Mouse (Mus musculus): Measurements from ENCODE around the gene Cfap126. TPM values are rescaled to one million over a fixed set of nuclear protein-coding genes. Genes with fewer than 3 reads are reported as not detected.
"Not testable (repeated sequence)": the region's sequence is repeated elsewhere in the genome, so short reads cannot be mapped to it uniquely, and the experiment has no call there.

Gene Cfap126
- polyA plus RNA-seq, 1 experiment from 2014 or later = 10.3 TPM

DNA sequence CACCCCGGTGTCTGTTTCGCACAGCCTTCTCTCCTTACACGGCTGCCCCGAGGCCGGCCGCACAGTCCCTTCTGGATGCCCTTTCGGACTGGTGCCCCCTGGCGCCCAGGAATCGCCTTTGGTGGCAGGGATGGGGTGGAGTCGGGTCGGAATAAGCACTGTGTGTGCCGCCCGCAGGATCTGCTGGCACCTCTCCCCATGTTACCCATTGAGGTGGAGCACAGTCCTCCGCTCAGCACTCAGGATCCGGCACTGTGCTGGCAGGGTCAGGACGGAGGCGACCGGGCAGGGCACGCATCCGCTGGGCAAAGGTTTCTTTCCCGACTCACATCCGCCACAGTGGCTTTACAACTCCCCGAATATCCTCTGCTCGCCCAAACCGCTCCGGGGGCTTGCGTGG, 35.8 kb upstream of the Cfap126 start:
- WGBS = 6% methylated on average over 20 of the region's 27 CpGs

DNA sequence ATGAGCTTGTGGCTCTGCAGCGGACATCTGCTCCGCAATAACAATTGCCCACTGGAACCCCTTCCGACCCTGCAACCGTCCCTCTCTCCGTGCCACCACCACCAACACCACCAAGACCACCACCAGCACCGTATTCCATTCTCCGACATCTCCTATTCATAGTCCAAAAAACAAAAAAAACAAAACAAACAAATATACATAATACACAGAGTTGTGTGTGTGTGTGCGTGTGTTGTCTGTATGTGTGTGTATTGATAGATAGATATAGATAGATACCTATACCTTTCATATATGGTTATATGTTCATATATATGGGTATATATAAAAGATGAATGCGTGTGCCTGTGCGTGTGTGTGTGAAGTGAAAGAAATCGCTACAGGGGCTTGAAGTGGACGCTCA, 35.3 kb upstream of the Cfap126 start:
- not testable (repeated sequence) for H3K4me1 ChIP-seq; ATAC-seq (replicated peaks)
- WGBS = 18% methylated on average over 12 of the region's 12 CpGs

More for the DNA sequence above, 35.8 kb upstream of the Cfap126 start:
- H3K9me3 ChIP-seq; H3K27ac ChIP-seq (replicated peaks); H3K9ac ChIP-seq (replicated peaks); H3K4me1 ChIP-seq; H3K36me3 ChIP-seq: not testable (repeated sequence)
- Histone ChIP-seq H3K27me3 (peaks cover 17% of the 10 kb centered on the region), H3K4me3 (peak overlapping the region; percentile 27), H3K4me2 (replicated peaks) (peak overlapping the region; percentile 41)
- ATAC-seq (replicated peaks) = peak; percentile 36

DNA sequence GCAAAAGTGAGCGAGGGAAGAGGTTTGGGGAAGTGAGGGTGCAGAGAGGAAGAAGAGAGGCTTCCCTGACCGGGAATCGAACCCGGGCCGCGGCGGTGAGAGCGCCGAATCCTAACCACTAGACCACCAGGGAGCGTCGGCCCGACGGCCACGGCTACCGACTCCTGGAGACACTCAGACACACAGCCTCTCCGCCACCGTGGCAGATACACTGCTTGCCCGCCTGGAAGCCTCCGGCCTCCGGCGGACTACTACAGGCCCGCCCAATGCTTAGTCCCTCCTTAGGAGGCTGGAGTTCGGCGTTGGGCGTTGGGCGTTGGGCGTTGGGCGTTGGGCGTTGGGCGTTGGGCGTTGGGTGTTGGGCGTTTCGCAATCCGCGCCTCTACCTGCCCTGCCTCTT, 34.4 kb upstream of the Cfap126 start:
- H3K27ac ChIP-seq (replicated peaks); H3K4me3 ChIP-seq; H3K9me3 ChIP-seq; H3K4me1 ChIP-seq; H3K27me3 ChIP-seq; H3K36me3 ChIP-seq; H3K9ac ChIP-seq (replicated peaks): not testable (repeated sequence)
- peak; percentile 47 for ATAC-seq (replicated peaks)
- H3K4me2 ChIP-seq (replicated peaks) = 0 out of 2 replicates have a peak overlapping the region, but pooled peaks have one; percentile 23
- 0% methylated on average over 1 of the region's 35 CpGs for WGBS

More for the DNA sequence above, 35.3 kb upstream of the Cfap126 start:
- peak overlapping the region; percentile 27 for H3K4me3 ChIP-seq
- H3K9ac ChIP-seq (replicated peaks); H3K27ac ChIP-seq (replicated peaks); H3K9me3 ChIP-seq; H3K36me3 ChIP-seq: not testable (repeated sequence)
- H3K4me2 ChIP-seq (replicated peaks) = peak overlapping the region; percentile 41
- H3K27me3 ChIP-seq = peaks cover 17% of the 10 kb centered on the region

DNA sequence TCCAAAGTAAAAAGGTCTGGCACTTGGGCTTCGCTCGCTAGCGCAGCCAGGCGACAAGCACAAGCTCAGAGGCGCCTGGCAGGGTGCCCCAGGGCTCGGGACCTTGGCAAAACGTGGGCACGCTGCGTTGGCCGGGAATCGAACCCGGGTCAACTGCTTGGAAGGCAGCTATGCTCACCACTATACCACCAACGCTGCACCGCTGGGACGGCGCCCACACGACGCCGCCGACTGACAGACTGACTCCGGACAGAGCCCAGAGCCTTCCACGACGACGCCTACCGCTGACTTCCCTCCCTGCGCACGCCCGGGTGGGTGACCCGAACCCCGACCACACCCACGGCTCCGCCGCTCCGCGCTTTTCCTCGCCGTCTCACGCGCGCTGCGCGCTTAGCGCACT, 33.9 kb upstream of the Cfap126 start:
- not testable (repeated sequence) for H3K9me3 ChIP-seq; H3K36me3 ChIP-seq; H3K27ac ChIP-seq (replicated peaks); H3K9ac ChIP-seq (replicated peaks); H3K27me3 ChIP-seq; H3K4me3 ChIP-seq; H3K4me1 ChIP-seq; H3K4me2 ChIP-seq (replicated peaks)
- ATAC-seq (replicated peaks) = peak; percentile 24
- no CpG with 5 or more reads among the region's 43 CpGs for WGBS

GRCm38 (mm10) chr1:171081512-171082231, 32.0 kb upstream of the Cfap126 start:
- peaks cover 14% of the 10 kb centered on the region for H3K27me3 ChIP-seq
- not testable (repeated sequence) for H3K9ac ChIP-seq (replicated peaks); H3K27ac ChIP-seq (replicated peaks); H3K4me1 ChIP-seq; H3K9me3 ChIP-seq; H3K4me3 ChIP-seq; H3K36me3 ChIP-seq; H3K4me2 ChIP-seq (replicated peaks)
- 38% methylated on average over 12 of the region's 17 CpGs for WGBS
- ATAC-seq (replicated peaks) = peak; percentile 10; the same call in 1 of the 2 replicates

GRCm38 (mm10) chr1:171085718-171086117, 28.0 kb upstream of the Cfap126 start:
- Histone ChIP-seq H3K4me3 (peak overlapping the region; percentile 57), H3K36me3 (no peaks in the 10 kb centered on the region), H3K4me2 (replicated peaks) (peak overlapping the region; percentile 90), H3K9me3 (no peaks in the 10 kb centered on the region), H3K27ac (replicated peaks) (no peak overlapping the region), H3K4me1 (peaks cover 6% of the 10 kb centered on the region; the same call in 1 of the 2 replicates), H3K27me3 (peaks cover 12% of the 10 kb centered on the region; the same call in 1 of the 2 replicates), H3K9ac (replicated peaks) (peak overlapping the region; percentile 66)
- under 1% methylated on average over 26 of the region's 26 CpGs for WGBS
- no peak for ATAC-seq (replicated peaks)

DNA sequence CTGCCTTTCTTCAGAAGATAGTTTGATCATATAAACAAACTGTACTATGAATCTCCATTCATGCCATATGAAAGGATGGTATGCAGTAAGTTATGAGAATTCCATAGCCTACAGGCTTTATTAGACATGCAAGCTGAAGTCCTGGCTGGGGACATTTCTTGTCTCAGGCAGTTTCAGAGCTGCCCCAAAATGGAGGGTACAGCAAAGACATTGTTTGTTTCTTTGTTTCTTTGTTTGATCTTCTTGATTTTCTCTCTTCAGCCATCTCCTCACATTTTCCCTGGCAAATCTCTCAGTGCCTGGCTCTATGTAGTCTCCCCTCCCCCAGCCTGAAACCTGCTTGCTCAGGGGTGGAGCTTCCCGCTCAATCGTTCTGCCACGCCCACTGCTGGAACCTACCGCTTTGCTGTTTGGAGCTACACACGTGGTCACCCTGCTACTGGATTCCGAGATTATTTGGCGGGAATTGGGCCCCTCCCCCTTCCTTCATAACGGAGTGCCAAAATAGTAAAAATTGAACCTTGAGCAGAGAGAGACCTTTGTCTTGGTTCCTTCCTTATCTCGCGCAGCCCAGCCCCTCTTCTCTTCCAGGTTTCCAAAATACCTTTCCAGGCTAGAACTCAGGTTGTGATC, 25.4 kb upstream of the Cfap126 start:
- not testable (repeated sequence) for H3K27ac ChIP-seq (replicated peaks); H3K36me3 ChIP-seq; H3K27me3 ChIP-seq; H3K9me3 ChIP-seq; H3K9ac ChIP-seq (replicated peaks); ATAC-seq (replicated peaks); H3K4me1 ChIP-seq
- H3K4me2 ChIP-seq (replicated peaks) = peak overlapping the region; percentile 36
- WGBS = 2% methylated on average over 10 of the region's 10 CpGs
- H3K4me3 ChIP-seq = peak overlapping the region; percentile 21

GRCm38 (mm10) chr1:171089891-171090290, 23.8 kb upstream of the Cfap126 start:
- H3K27me3 ChIP-seq = peaks cover 7% of the 10 kb centered on the region; the same call in 1 of the 2 replicates
- WGBS = 85% methylated on average over 1 of the region's 1 CpGs

DNA sequence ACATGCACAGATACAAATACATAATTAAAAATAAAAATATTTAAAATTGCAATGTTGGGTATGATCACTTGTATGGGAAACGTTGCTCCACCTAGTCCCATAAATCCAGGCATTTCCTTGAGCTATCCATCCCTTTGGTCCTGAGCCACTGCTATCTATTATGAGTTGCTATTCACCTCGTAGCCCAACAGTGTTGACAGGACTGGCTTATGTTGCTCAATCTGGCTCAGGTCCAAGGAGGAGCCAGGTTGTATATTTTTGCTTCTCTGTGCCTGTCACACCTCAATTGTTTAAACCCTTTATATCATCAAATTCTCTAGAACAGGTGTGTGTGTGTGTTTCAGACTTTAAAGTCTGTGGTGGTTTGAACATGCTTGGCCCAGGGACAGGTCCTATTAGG, 23.0 kb upstream of the Cfap126 start:
- Histone ChIP-seq H3K4me1 (peaks cover 6% of the 10 kb centered on the region; the same call in 1 of the 2 replicates), H3K27ac (replicated peaks) (no peak overlapping the region), H3K9ac (replicated peaks) (no peak overlapping the region), H3K36me3 (no peaks in the 10 kb centered on the region), H3K9me3 (no peaks in the 10 kb centered on the region), H3K4me2 (replicated peaks) (no peak overlapping the region), H3K27me3 (peaks cover 7% of the 10 kb centered on the region; the same call in 1 of the 2 replicates), H3K4me3 (no peak overlapping the region)
- no peak for ATAC-seq (replicated peaks)
- 64% methylated on average over 2 of the region's 2 CpGs for WGBS

More at GRCm38 (mm10) chr1:171089891-171090290, 23.8 kb upstream of the Cfap126 start:
- H3K27ac ChIP-seq (replicated peaks) = no peak overlapping the region
- ATAC-seq (replicated peaks) = no peak
- no peak overlapping the region for H3K4me3 ChIP-seq
- H3K36me3 ChIP-seq = no peaks in the 10 kb centered on the region
- no peak overlapping the region for H3K4me2 ChIP-seq (replicated peaks)
- H3K9me3 ChIP-seq = no peaks in the 10 kb centered on the region
- peaks cover 6% of the 10 kb centered on the region; the same call in 1 of the 2 replicates for H3K4me1 ChIP-seq
- no peak overlapping the region for H3K9ac ChIP-seq (replicated peaks)

- H3K27me3 ChIP-seq = no peaks in the 10 kb centered on the region
- H3K4me3 ChIP-seq = no peak overlapping the region
- no peaks in the 10 kb centered on the region for H3K4me1 ChIP-seq
- H3K9ac ChIP-seq (replicated peaks) = no peak overlapping the region
- H3K36me3 ChIP-seq = no peaks in the 10 kb centered on the region
- H3K4me2 ChIP-seq (replicated peaks) = no peak overlapping the region
- no peaks in the 10 kb centered on the region for H3K9me3 ChIP-seq
- ATAC-seq (replicated peaks) = no peak
- H3K27ac ChIP-seq (replicated peaks) = no peak overlapping the region
- 83% methylated on average over 4 of the region's 4 CpGs for WGBS
Observed at GRCm38 (mm10) chr1:171094424-171094823, 19.3 kb upstream of the Cfap126 start.

DNA sequence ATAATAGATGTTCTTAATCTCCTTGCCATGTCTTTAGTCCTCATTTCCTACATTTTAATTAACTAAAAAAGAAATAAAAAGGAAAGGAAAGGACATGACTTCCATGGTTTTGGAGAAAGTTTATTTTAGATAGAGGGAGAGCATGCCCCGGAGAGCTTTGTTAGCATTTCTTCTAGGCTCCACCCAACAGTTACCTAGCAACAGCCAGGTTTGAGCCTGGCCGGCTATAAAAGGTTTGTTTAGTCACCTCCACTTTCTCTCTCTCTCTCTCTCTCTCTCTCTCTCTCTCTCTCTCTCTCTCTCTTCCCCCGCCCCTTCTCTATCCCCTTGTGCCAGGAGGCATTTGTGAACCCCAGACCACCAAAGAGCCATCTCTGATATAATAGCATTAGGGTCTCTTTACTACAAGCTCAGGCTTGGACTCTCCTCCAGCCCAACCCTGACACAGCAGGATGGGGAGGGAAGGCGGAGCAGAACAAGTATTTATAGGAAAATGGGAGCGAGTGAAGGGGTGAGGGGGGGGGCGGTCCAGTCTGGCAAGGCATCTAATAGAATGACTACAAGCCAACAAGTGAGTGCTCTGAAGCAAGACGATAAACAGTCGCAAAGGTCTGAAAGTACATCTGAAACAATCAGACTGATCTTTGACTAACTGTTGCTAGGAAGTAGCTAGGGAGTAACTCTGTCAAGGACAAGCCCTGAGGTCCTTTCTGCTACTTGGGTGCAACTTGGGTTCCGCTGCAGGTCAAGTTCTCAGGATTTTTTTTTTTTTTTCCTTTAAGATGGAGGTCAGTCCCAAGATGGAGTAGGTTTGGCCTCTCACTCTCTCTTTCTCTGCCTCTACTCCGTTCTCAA, 17.4 kb upstream of the Cfap126 start:
- no peaks in the 10 kb centered on the region for H3K27me3 ChIP-seq
- no peaks in the 10 kb centered on the region for H3K9me3 ChIP-seq
- no peak overlapping the region for H3K9ac ChIP-seq (replicated peaks)
- no peak overlapping the region for H3K4me3 ChIP-seq
- no peaks in the 10 kb centered on the region for H3K4me1 ChIP-seq
- ATAC-seq (replicated peaks) = no peak
- no peak overlapping the region for H3K27ac ChIP-seq (replicated peaks)
- H3K36me3 ChIP-seq = no peaks in the 10 kb centered on the region
- H3K4me2 ChIP-seq (replicated peaks) = no peak overlapping the region
- WGBS = 15% methylated on average over 10 of the region's 10 CpGs

- H3K4me3 ChIP-seq = no peak overlapping the region
- H3K9ac ChIP-seq (replicated peaks) = no peak overlapping the region
- ATAC-seq (replicated peaks) = no peak
- H3K27me3 ChIP-seq = no peaks in the 10 kb centered on the region
- no peaks in the 10 kb centered on the region for H3K9me3 ChIP-seq
- H3K4me2 ChIP-seq (replicated peaks) = no peak overlapping the region
- no peak overlapping the region for H3K27ac ChIP-seq (replicated peaks)
- no peaks in the 10 kb centered on the region for H3K4me1 ChIP-seq
- H3K36me3 ChIP-seq = no peaks in the 10 kb centered on the region
Observed at GRCm38 (mm10) chr1:171097136-171097535, 16.6 kb upstream of the Cfap126 start.

Measured in forebrain, embryonic 15.5 days (tissue).